Mouse (Mus musculus): ENCODE data around the gene Map9.

Map9 gene

GRCm38 (mm10) chr3:82357797-82358524 lies at the start of gene Map9:
Map9 (plus strand) TSS chr3:82358044.
- DNase-seq (ENCODE audit: low read depth, low spot score), result peak; percentile 100

- DNase-seq (ENCODE audit: low read depth, low spot score), result no peak
Measured at GRCm38 (mm10) chr3:82315728-82316127, 42.1 kb upstream of the Map9 start.

- DNase-seq (ENCODE audit: low read depth, low spot score), result peak; percentile 86
Measured at GRCm38 (mm10) chr3:82326736-82327135, 31.1 kb upstream of the Map9 start.

- no peak for DNase-seq (ENCODE audit: low read depth, low spot score)
Measured at GRCm38 (mm10) chr3:82332067-82332466, 25.8 kb upstream of the Map9 start.

- no peak for DNase-seq (ENCODE audit: low read depth, low spot score)
Measured at GRCm38 (mm10) chr3:82332536-82332935, 25.3 kb upstream of the Map9 start.

- peak; percentile 65 for DNase-seq (ENCODE audit: low read depth, low spot score)
Measured at GRCm38 (mm10) chr3:82333128-82333969, 24.5 kb upstream of the Map9 start.

GRCm38 (mm10) chr3:82340111-82340510 lies 17.7 kb upstream of the Map9 start:
- DNase-seq (ENCODE audit: low read depth, low spot score), result peak; percentile 13

- no peak for DNase-seq (ENCODE audit: low read depth, low spot score)
Measured at GRCm38 (mm10) chr3:82348277-82348860, 9.5 kb upstream of the Map9 start.

- DNase-seq (ENCODE audit: low read depth, low spot score), result no peak
Measured at GRCm38 (mm10) chr3:82350321-82350720, 7.5 kb upstream of the Map9 start.

GRCm38 (mm10) chr3:82357340-82357739 lies 504 bp upstream of the Map9 start:
- no peak for DNase-seq (ENCODE audit: low read depth, low spot score)

- DNase-seq (ENCODE audit: low read depth, low spot score), result no peak
Measured at GRCm38 (mm10) chr3:82359036-82359435, 1.2 kb downstream of the Map9 start.

GRCm38 (mm10) chr3:82362452-82362851 lies 4.6 kb downstream of the Map9 start:
- DNase-seq (ENCODE audit: low read depth, low spot score), result peak; percentile 59

GRCm38 (mm10) chr3:82364505-82364904 lies 6.7 kb downstream of the Map9 start:
- DNase-seq (ENCODE audit: low read depth, low spot score), result no peak

- DNase-seq (ENCODE audit: low read depth, low spot score), result peak; percentile 40
Measured at GRCm38 (mm10) chr3:82364988-82365387, 7.1 kb downstream of the Map9 start.

GRCm38 (mm10) chr3:82369063-82369860 lies 11.4 kb downstream of the Map9 start:
- no peak for DNase-seq (ENCODE audit: low read depth, low spot score)

GRCm38 (mm10) chr3:82370439-82371011 lies 12.7 kb downstream of the Map9 start:
- DNase-seq (ENCODE audit: low read depth, low spot score), result no peak

- DNase-seq (ENCODE audit: low read depth, low spot score), result no peak
Measured at GRCm38 (mm10) chr3:82376965-82377364, 19.1 kb downstream of the Map9 start.

- DNase-seq (ENCODE audit: low read depth, low spot score), result peak; percentile 76
Measured at GRCm38 (mm10) chr3:82382325-82382724, 24.5 kb downstream of the Map9 start.

GRCm38 (mm10) chr3:82385091-82385490 lies 27.2 kb downstream of the Map9 start:
- DNase-seq (ENCODE audit: low read depth, low spot score), result peak; percentile 25

GRCm38 (mm10) chr3:82405830-82406229 lies 48.0 kb downstream of the Map9 start:
- no peak for DNase-seq (ENCODE audit: low read depth, low spot score)

GRCm38 (mm10) chr3:82406336-82406735 lies 48.5 kb downstream of the Map9 start:
- DNase-seq (ENCODE audit: low read depth, low spot score), result no peak

Data from R1 (cell line).